Mouse (Mus musculus) embryo, embryonic 10.5 days (tissue): Measurements from ENCODE around the gene Micu2.
A peak's percentile ranks its signal among the peaks of the same experiment; 100 is the strongest.
"Not testable (repeated sequence)": the region's sequence is repeated elsewhere in the genome, so short reads cannot be mapped to it uniquely, and the experiment has no call there.

Source experiments
- DNase-seq: peaks from one replicate; pipeline ENCODE4 v3.0.0-alpha.2; 2015; ENCODE audit warnings: low spot score

The Micu2 gene

DNA sequence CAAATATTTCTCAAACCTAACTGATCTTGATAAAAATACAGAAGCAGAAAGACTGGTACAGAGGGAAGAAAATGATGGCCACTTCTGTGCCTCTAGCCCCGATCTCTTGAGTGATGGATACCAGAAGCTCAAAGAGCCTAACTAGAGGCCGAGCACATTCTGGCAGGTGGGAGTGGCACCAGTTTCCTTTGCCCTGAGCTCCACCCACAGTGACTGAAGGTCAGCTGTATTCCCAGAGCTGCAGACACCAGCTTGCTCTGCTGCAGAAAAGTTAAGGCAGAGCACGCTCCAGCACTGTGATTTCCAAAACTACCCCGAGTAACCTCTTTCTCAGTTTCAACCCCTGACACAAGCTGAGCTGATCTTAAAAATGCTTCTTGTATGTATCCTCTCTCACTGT lies 37.2 kb downstream of the Micu2 start:
- no peak for DNase-seq

DNA sequence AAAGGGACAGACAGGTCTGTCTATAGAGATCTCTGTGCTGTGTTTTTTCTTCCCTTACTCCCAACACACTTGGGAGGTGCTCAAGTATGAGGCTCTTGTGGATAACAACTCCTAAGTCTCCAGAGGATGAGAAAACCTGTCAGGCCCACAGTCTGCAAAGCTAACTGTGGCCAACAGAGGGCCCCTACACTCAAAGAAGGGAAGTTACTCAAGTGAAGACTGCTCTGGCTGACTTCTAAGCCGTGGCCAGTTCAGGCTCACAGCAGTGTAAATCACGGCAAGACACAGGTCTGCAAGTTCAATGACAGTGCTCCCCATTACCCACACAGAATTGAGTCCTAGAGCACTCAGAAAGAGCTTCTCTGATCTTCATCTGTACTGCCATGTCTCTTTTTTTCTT lies 48.0 kb downstream of the Micu2 start:
- DNase-seq = peak; percentile 63

DNA sequence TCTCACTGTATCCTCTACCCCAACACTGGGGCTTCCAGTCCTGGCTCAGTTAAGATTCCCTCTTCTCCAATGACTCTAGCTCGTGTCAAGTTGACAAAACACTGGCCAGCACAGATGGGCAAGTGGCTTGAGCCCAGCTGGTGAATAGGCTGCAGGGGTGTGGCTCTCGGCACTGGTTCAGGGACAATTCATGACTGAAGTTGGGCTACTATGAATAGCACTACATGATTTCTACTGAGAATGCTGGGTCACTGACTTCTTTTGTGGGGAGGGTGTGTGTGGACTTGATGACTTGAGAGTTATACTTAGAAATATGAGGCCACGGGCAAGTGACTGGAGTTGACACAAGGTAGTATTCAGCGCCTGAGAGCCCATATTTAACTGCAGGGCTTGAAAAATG lies 53.2 kb downstream of the Micu2 start:
- no peak for DNase-seq

DNA sequence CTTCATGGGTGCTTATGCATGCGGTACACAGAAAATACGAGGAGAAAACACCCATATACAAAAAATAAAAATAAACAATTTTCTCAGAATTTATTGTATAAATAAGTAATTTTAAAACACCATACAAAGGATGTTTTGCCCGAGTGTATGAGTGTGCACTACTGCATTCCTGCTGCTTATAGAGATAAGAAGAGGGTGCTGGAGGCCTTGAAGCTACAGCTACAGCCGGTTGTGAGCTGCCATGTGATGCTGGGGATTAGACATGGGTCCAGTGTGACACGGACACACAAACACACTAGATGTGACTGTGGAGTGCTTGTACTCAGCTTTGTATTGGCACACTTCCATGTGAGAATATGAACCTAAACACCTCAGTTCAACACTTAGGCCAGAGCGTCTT lies 61.8 kb downstream of the Micu2 start:
- DNase-seq = no peak

DNA sequence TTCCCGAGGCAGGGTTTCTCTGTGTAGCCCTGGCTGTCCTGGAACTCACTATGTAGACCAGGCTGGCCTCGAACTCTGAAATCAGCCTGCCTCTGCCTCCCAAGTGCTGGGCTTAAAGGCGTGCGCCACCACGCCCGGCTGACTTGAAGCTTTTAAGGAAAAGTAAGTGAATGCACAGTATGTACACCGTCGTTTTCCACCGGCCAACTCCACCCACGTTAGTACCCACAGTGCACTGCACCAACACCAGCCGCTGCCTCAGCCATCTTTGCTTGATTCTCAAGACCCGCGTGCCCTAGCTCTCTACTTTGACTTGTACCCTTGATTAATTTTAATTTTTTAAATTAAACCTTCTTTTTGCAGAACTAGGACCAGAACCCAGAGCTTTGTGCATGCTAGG lies 64.4 kb downstream of the Micu2 start:
- DNase-seq = no peak

DNA sequence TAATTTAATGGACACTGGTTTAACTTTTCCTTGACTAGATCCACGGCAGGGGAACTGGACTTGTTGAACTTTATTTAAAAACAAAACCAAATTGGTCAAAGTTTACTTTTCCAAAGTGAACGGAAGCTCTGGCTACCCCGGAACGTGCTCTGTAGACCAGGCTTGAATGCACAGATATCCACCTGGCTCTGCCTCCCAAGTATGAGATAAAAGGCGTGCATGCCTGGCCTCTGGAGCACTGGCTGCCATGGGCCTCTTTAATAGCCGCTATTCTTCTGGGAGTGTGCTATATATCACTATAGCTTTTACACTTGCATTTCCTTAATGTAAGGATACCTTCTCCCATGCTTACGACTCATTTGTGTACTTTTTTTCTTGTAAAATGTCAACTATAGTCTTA lies 65.5 kb downstream of the Micu2 start:
- DNase-seq = no peak

DNA sequence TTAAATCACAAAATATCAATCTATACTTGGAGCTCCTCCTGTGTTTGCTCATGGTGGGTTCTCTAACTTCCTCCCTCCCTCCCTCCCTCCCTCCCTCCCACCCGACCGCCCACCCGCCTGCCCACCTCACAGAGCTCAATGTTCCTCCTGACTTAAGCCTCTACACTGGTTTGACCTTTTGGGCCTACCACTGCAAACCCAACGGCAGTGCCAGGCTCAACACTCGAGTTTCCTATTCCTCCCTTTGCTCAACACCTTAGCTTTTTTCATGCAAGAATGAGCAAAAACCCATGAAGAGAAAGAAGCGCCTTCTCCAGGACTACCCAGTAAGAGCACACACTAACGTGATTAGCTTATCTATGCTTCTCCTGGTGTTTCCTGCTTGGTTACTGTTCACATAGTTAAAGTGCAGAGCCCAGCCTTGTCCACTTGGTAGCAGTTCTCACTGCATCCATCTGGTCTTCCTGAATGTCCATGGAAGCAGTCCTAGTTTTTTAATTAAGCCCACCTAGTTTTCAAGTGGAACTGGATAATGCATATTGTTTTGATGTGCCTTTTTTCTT lies 66.1 kb downstream of the Micu2 start:
- no peak for DNase-seq

DNA sequence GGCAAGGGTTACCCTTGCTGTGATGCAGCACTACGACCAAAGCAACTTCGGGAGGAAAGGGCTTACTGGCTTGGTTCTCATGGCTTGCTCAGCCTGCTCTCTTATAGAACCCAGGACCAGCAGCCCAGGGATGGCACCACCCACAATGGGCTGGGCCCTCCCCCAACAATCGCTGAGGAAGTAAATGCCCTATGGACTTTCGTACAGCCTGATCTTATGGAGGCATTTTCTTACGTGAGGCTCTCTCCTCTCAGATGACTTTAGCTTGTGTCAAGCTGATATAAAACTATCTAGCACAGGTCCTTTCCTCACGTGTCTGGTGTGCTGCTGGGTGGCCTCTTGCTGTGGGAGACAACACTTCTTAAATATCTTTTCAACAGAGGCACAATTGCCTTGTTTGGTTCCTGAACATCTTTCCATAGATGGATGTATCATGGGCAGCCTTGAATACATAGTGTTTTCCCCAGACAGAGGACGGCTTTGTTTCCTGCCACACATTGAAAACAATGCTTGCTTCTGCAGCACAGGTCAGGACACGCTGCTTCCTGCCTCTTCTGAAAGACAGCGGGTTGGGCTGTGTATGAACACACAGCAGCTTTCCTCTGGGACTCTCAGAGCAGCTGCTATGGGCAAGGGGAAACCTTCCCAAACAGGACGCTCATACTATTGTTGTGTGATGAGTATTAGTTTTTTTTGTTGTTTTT lies 77.5 kb downstream of the Micu2 start:
- DNase-seq = peak; percentile 62

DNA sequence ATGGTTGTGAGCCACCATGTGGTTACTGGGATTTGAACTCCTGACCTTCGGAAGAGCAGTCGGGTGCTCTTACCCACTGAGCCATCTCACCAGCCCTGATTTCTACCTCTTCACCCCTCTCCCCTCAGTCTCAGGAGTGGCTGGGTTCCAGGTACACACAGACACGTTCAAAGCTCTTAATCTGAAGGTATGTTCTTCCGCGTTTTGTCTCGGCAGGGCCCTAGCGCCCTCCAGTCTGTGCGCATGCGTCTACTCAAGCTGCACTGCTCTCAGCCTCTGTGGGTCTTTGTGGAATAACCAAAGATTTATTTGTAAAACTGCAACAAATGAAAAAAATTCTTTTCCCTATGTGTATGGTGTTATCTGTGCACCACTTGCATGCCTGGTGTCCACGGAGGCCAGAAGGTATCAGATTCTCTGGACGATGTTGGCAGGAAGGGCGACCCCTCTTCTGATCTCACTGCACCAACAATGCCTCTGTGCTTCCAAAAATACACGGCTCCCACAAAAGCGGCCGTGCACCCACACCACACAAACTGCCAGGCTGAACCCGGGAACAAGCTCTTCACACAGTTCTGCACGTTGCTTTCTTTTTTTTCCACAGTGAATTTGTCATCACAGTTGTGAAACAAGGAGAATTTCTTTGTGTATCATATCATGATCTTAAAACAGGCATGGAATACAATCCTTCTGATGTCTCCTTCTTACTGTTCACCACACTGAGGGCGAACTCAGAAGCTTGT lies 78.3 kb downstream of the Micu2 start:
- no peak for DNase-seq

DNA sequence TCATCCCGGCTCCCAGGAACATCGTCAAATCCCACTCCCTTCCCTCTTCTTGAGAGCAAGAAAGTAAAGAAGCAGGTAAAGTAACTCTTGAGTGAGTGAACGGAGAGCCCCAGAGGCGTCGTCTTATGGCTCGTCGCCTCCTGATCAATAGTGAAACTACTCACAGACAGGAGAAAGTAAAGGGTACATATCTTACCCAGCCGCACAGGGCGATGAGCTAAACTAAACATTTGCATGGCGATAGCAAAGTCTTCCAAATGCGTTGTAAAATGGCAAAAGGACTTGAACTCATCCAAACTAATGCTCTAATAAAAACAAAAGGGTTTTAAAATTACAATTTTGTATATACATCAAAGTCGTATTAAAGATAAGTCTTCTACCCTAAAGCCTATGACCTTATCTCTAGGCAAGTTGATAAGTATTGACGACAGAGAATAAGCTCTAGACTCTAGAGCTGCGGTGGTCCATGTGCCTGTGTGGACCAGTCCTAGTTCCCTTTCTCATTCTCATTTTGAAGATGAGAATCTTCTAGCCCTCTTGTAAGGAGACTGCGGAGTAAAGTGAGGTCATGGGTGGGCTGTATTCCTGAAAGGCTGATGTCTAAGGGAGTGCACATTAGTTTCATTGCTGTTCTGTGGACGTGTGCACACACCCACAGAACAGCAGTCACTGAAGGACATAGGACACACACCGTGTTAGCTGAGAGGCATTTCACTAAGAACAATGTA lies 79.8 kb downstream of the Micu2 start:
- DNase-seq = no peak

DNA sequence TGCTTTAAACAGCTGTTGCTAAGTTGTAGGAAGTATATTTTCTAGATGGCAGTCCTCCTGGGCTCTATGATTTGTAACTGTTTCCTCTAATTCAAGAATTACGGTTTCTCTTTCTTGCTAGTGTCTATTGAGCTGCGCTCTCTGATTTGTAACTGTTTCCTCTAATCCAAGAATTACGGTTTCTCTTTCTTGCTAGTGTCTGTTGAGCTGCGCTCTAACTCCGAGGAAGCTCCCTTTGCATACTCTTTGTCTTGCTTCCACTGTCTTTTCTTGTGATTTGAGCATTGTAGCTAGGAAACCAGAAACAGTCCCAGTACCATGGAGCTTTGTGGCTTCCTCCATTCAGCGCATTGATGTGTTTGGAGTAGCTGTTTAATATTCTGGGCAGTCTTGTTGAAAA lies 83.7 kb downstream of the Micu2 start:
- DNase-seq = no peak

DNA sequence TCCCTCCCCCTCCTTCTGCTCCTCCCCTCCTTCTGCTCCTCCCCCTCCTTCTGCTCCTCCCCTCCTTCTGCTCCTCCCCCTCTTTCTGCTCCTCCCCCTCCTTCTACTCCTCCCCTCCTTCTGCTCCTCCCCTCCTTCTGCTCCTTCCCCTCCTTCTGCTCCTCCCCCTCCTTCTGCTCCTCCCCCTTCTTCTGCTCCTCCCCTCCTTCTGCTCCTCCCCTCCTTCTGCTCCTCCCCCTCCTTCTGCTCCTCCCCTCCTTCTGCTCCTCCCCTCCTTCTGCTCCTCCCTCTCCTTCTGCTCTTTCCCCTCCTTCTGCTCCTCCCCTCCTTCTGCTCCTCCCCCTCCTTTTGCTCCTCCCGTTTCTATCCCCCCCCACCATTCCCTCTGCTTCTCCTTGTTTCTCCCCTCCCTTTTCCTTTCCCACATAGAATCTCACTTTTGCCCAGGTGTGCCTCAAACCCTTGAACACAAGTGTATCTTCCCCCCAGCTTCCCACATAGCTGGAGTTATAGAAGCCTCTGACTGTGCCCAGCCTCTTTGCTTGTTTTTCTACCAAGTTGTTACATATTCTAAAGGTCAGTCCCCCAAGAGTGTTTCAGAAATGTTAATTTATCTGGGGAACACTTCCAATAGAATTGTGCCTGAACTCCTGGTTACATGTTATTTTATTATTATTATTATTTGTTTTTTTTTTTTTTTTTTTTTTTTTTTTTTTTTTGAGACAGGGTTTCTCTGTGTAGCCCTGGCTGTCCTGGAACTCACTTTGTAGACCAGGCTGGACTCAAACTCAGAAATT lies 86.7 kb downstream of the Micu2 start:
- DNase-seq = not testable (repeated sequence)

DNA sequence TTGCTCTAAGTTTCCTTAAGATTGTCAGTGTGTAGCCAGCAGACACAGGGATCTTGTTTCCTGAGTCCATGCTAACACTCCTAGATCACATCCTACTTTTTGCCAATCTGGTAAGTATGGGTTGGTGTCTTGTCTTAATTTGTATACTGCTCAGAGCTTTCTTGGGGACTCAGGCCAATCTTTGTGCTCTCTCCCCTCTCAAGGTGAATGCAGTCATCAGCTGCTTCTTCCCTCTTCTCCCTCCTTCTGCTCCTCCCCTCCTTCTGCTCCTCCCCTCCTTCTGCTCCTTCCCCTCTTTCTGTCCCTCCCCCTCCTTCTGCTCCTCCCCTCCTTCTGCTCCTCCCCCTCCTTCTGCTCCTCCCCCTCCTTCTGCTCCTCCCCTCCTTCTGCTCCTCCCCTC lies 87.3 kb downstream of the Micu2 start:
- DNase-seq = not testable (repeated sequence)

DNA sequence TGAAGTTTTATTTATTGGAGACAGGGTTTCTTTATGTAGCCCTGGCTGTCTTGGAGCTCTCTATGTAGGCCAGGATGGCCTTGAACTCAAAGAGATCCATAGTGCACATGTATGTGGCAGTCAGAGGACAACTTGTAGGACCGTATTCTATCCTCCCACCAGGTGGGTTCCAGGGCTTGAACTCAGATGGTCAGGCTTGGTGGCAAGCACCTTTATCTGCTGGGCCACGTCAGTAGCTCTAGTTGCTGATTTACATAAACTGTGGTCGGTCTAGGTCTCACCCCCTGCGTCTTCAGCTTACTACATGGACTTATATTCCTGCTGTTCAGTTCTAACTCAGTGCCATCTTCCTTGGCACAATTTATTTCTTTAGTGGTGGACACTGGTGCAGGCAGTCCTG lies 87.7 kb downstream of the Micu2 start:
- no peak for DNase-seq

DNA sequence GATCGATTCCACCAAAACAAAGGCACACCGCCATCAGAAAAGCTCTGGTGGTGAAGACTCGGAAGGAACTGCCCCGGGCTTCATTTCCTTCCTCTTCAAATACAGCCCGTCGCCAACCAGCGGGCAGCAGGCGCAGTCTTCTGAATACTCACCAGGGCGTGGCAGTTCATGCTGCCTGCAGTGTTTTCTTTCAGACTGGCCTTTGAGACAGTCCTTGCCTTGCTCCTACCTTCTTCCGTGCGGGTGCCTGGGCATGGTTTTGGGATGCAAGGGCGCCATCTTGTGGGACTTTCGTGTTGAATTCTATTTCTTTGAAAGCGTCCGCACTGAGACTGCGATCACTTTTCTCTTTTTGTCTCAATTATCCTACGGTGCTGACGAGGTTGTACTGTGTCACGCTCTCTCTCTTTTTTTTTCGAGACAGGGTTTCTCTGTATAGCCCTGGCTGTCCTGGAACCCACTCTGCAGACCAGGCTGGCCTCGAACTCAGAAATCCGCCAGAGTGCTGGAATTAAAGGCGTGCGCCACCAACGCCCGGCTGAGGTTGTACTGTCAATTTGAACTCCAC lies 88.5 kb downstream of the Micu2 start:
- DNase-seq = peak; percentile 94

DNA sequence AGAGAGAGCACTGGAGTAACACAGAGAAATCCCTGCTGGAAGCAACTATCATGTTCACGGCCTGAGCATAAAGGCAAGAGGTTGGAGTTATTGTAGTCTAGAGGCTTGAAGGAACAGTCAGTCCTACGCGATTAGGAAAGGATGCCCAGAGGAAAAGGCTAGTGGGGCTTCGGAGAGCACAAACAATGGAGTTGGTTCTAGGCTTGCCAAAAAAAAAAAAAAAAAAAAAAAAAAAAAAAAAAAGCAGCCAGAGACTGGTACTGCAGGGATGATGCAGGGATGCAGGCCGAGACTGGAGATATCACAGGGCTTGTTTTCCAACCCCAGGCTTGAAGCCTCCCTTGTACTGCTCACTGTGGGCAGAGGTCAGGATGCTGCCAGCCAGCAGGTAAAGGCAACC lies 89.8 kb downstream of the Micu2 start:
- no peak for DNase-seq

DNA sequence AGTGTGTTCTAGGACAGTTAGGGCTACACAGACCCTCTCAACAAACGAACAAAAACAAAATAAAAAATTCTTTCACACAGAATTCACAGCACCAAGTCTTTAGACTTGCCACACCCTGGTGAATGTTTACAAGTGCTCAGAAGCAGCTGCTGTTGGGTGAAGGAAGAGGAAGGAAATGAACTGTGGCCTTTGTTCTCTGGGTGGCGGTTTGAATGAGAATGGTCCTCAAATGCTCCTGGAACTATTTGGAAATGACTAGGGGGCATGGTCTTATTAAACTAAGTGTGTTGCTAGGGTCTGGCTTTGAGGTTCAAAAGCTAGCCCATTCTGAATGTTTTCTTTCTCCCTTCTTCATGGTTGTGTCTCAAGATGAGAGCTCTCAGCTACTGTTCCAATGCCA lies 90.6 kb downstream of the Micu2 start:
- no peak for DNase-seq

DNA sequence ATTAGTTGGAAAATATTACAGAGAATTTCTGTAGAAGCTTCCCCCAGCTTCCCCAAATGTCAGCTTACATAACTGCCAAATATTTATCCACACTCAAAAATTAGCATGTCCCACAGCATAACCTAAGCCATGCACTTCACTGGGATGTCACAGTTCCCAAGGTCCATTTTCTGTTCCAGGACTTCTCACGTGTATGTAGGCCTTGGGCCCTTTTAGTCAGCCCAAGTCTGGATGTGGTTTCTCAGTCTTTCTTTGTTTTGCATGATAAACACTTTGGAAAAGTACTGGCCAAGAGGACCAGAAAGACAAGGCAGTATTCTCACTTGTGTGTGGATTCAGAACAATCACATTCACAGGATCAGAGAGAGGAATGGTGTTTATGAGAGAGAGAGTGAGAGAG lies 97.1 kb downstream of the Micu2 start:
- DNase-seq = no peak

DNA sequence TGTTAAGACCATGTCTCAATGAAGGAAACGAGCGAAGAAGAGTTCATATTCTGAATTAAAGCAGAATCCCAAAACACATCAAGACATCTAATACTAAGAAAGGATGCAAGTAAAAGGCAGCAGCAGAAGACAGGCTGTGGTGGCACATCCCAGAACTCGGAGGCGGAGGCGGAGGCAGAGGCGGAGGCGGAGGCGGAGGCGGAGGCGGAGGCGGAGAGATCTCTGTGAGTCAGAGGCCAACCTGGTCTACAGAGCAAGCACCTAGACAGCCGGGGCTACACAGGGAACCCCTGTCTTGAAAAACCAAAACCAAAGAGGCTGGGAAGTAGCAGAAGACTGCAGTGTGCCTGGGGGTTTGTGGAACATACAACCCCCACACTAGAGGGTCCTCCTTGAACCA lies 102.2 kb downstream of the Micu2 start:
- no peak for DNase-seq

DNA sequence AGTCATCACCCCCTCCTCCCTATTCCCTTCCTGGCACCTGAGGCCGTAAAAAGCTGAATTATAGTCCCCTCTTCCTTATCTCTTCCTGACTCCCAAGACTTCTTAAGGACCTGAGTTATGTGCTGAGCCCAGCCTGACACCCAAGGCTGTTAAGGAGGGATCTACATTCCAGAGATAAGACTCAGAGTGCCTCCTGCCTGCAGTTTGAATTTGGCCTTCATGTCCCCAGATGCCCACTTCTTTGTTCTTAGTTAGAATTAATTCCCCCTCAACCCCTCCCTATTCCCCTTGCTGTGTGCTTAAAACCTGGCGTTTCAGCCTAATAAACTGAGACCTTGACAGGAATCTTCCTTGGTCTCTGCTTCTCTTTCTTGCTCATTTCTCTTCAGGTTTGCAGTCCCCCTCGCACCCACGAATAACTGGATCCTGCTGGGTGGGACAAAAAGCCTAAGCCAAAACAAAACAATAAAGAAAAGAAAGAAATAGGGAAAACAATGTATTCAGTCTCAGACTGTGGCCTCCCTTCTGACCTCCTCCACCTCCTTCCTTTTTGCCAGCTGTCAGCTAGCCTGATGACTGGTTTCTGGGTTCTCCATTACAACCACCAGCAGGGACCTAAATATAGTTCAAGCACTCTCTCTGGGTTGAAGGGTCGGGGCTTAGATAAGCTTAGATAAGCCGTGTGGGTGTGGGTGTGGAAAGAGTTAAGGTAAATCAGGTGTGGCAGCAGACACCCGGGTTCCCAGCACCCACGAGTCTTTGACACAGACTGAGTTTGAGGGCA lies 102.8 kb downstream of the Micu2 start:
- DNase-seq = not testable (repeated sequence)

DNA sequence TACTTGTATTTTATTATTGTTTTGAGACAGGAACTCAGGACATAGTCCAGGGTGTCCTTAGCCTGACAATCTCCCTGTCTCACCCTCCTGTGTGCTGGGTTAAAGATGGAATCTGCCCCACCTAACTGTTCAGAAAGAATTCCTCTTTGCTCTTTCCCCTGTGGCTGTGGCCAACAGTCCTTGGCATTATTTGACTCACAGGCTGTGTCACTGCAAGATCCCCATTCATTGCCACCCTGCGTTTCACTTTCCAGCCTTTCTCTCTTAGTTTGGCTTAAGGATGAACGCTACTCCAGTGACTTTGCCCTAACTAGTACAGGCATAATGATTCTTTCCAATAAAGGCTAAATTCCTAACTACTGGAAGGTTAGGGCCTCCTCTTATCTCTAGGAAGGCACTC lies 104.7 kb downstream of the Micu2 start:
- DNase-seq = no peak
